Mouse (Mus musculus) liver, postnatal 0 days (tissue): ENCODE measurements around the gene Marc2. TPM values are rescaled to one million over a fixed set of nuclear protein-coding genes. Genes with fewer than 3 reads are reported as not detected.

Experiments used
- ATAC-seq: fragments of 200-750 bp; cut with Nextera tagmentation; 2 replicates; pipeline ENCODE4 v1.8.0; 2017; ENCODE audit warnings: mild to moderate bottlenecking, moderate library complexity
- DNase-seq: peaks from one replicate; pipeline ENCODE4 v3.0.0-alpha.2; 2016
- H3K27ac ChIP-seq: fragments of 300-500 bp; sonication (generic); 2 replicates; pipeline ENCODE4 v1.5.1; 2014; ENCODE audit warnings: antibody characterized with exemption, moderate library complexity, mild to moderate bottlenecking, low read depth
- H3K27me3 ChIP-seq: fragments of 300-500 bp; sonication (generic); 2 replicates; pipeline ENCODE4 v1.6.1; 2014; ENCODE audit warnings: low read length, control low read depth, mixed read lengths; ENCODE audit not compliant: insufficient read depth
- H3K36me3 ChIP-seq: fragments of 300-500 bp; sonication (generic); replicated peaks from 2 replicates; pipeline ENCODE4 v1.6.1; 2014; ENCODE audit warnings: mild to moderate bottlenecking, control low read depth, low read length, moderate library complexity, mixed read lengths; ENCODE audit not compliant: insufficient read depth
- H3K4me1 ChIP-seq: fragments of 300-500 bp; sonication (generic); 2 replicates; pipeline ENCODE4 v1.6.1; 2014; ENCODE audit warnings: antibody characterized with exemption, mild to moderate bottlenecking, control low read depth; ENCODE audit not compliant: insufficient read depth
- H3K4me2 ChIP-seq: fragments of 300-500 bp; sonication (generic); 2 replicates; pipeline ENCODE4 v1.6.1; 2014; ENCODE audit warnings: low read depth, mild to moderate bottlenecking, low read length, moderate library complexity, mixed read lengths
- H3K4me3 ChIP-seq: fragments of 300-500 bp; sonication (generic); 2 replicates; pipeline ENCODE4 v1.5.1; 2014; ENCODE audit warnings: low read depth, low read length
- H3K9ac ChIP-seq: fragments of 300-500 bp; sonication (generic); replicated peaks from 2 replicates; pipeline ENCODE4 v1.6.1; 2014; ENCODE audit warnings: mild to moderate bottlenecking, moderate library complexity
- H3K9me3 ChIP-seq: fragments of 300-500 bp; sonication (generic); 2 replicates; pipeline ENCODE4 v1.6.1; 2016; ENCODE audit warnings: mild to moderate bottlenecking, control low read depth, low read length, mixed read lengths
- CTCF ChIP-seq: sonication (generic); IDR thresholded peaks from 2 replicates; pipeline ENCODE4 v1.5.1; 2016; ENCODE audit warnings: antibody characterized with exemption, low read depth
- EP300 ChIP-seq: IDR thresholded peaks from 2 replicates; pipeline ENCODE4 v1.6.1; 2016; ENCODE audit warnings: antibody characterized with exemption, low read depth, mild to moderate bottlenecking
- WGBS: fragments of 180-500 bp; shearing (Covaris S2); extraction: QIAGEN DNeasy Blood & Tissue Kit; methylation state at CpG from one replicate; pipeline ENCODE4 v1.1.7; 2014; ENCODE audit not compliant: insufficient replicate concordance; 5-methylcytosine and 5-hydroxymethylcytosine counted together
- microRNA counts: library from miRNA; unstranded; fragments of <30 nt; microRNA quantifications from one replicate; lab custom pipeline; 2015
- microRNA-seq: library from miRNA; unstranded; fragments of <30 nt; microRNA quantifications from one replicate; pipeline ENCODE4, GENCODE M21; 2016
- polyA plus RNA-seq: library from polyadenylated mRNA; unstranded; fragments of >200 nt; fragmentation: Nextera tagmentation; extraction: Ambion mirVana; gene quantifications from 2 replicates; pipeline ENCODE4 v1.2.1, GENCODE M21; 2015

The Marc2 gene
- polyA plus RNA-seq, 1 experiment from 2014 or later: 608 TPM

- TF ChIP-seq EP300 (no peak), CTCF (no peak)
- Histone ChIP-seq H3K9ac (no peak overlapping the region), H3K9me3 (no peaks in the 10 kb centered on the region), H3K27ac (no peak overlapping the region), H3K4me1 (peaks cover 7% of the 10 kb centered on the region), H3K4me2 (no peak overlapping the region), H3K4me3 (no peak overlapping the region), H3K27me3 (no peaks in the 10 kb centered on the region), H3K36me3 (no peaks in the 10 kb centered on the region)
- no peak for ATAC-seq
- DNase-seq: no peak
- WGBS: 56% methylated on average over 9 of the region's 9 CpGs
These were observed 71.0 kb downstream of the Marc2 start for GRCm38 (mm10) chr1:184775289-184775688.

GRCm38 (mm10) chr1:184771891-184772249 lies 74.4 kb downstream of the Marc2 start:
- 14% methylated on average over 9 of the region's 9 CpGs for WGBS
- ATAC-seq (no peak), DNase-seq (no peak)
- Histone ChIP-seq H3K27me3 (no peaks in the 10 kb centered on the region), H3K9me3 (no peaks in the 10 kb centered on the region), H3K27ac (no peak overlapping the region), H3K4me2 (0 out of 2 replicates have a peak overlapping the region, but pooled peaks have one; percentile 47), H3K9ac (no peak overlapping the region), H3K4me1 (0 out of 2 replicates have a peak, but pooled peaks cover 7% of the 10 kb centered on the region), H3K36me3 (no peaks in the 10 kb centered on the region), H3K4me3 (no peak overlapping the region)
- TF ChIP-seq EP300: no peak
- TF ChIP-seq CTCF: no peak

GRCm38 (mm10) chr1:184771202-184771890 lies 74.9 kb downstream of the Marc2 start:
- peak; percentile 66 for ATAC-seq
- 8% methylated on average over 18 of the region's 18 CpGs for WGBS

GRCm38 (mm10) chr1:184763866-184764265 lies 82.4 kb downstream of the Marc2 start:
- DNase-seq (no peak), ATAC-seq (no peak)
- Histone ChIP-seq H3K27me3 (no peaks in the 10 kb centered on the region), H3K9ac (no peak overlapping the region), H3K27ac (no peak overlapping the region), H3K4me2 (no peak overlapping the region), H3K9me3 (no peaks in the 10 kb centered on the region), H3K4me3 (no peak overlapping the region), H3K4me1 (no peaks in the 10 kb centered on the region), H3K36me3 (no peaks in the 10 kb centered on the region)
- no peak for TF ChIP-seq EP300
- TF ChIP-seq CTCF: no peak
- WGBS: 53% methylated on average over 3 of the region's 3 CpGs

More at GRCm38 (mm10) chr1:184771202-184771890, 74.9 kb downstream of the Marc2 start:
- 0 out of 2 replicates have a peak, but pooled peaks cover 7% of the 10 kb centered on the region for H3K4me1 ChIP-seq
- peak overlapping the region; percentile 47; the same call in 1 of the 2 replicates for H3K4me2 ChIP-seq
- no peaks in the 10 kb centered on the region for H3K36me3 ChIP-seq
- H3K4me3 ChIP-seq: no peak overlapping the region
- H3K27ac ChIP-seq: 0 out of 2 replicates have a peak overlapping the region, but pooled peaks have one; percentile 30
- peak; percentile 85 for TF ChIP-seq CTCF
- no peak for TF ChIP-seq EP300
- no peaks in the 10 kb centered on the region for H3K27me3 ChIP-seq
- peak; percentile 86 for DNase-seq
- no peaks in the 10 kb centered on the region for H3K9me3 ChIP-seq
- no peak overlapping the region for H3K9ac ChIP-seq

MicroRNAs encoded within 50 kb of the gene (microRNA counts, 519-probe panel; counts per million panel counts)
- microRNA mmu-miR-1981 (lab: Ali Mortazavi, UCI): not detected

Small RNA genes lying within 50 kb of the gene (microRNA-seq; reads per million reads assigned to microRNA genes)
- gene Mir1981: 589 reads per million, percentile 64 among the genes with 10 or more reads in this experiment

Other genes starting within 250 kb of the Marc2 start
- 8.3 and 9.7 TPM in 2 replicates for gene Hlx, start 113.8 kb downstream of the Marc2 start, polyA plus RNA-seq
- 204 and 234 TPM in 2 replicates for gene Marc1, start 35.1 kb downstream of the Marc2 start, polyA plus RNA-seq
- 5.6 and 6.5 TPM in 2 replicates for gene C130074G19Rik, start 36.8 kb upstream of the Marc2 start, polyA plus RNA-seq
- gene Mark1, start 153.1 kb upstream of the Marc2 start, polyA plus RNA-seq: 0.31 TPM in 2 replicates